8 mouse cellular contexts compared by ENCODE assay signal in genomic region chr11:55240556-55240955, GRCm38 (mm10). TPM values are rescaled to one million over a fixed set of nuclear protein-coding genes. Genes with fewer than 3 reads are reported as not detected.
DNase-seq lines count a peak whose midpoint lies in the region; ATAC-seq and TF ChIP-seq lines count a peak whose summit lies in the region.

No protein-coding gene starts in this region.

- ATAC-seq in embryonic facial prominence, embryonic 11.5 days (replicated peaks; ENCODE audit: insufficient number of reproducible peaks, low FRiP score, low TSS enrichment, low read depth) = no peak
- peak; percentile 91 for ATAC-seq in megakaryocyte-erythroid progenitor cell, adult 5-6 weeks (replicated peaks; ENCODE audit: low FRiP score, low TSS enrichment, poor library complexity, severe bottlenecking)

- no peaks in the 10 kb centered on the region for H3K9me3 ChIP-seq in heart, embryonic 10.5 days
- no peaks in the 10 kb centered on the region for H3K9me3 ChIP-seq in embryonic facial prominence, embryonic 11.5 days (replicated peaks; ENCODE audit: control insufficient read depth, low read length)

- 51% methylated on average over 7 of the region's 7 CpGs for WGBS in heart, adult 2 months
- 60% methylated on average over 7 of the region's 7 CpGs for WGBS in heart, embryonic 10.5 days
- WGBS in embryonic facial prominence, embryonic 11.5 days = 69% methylated on average over 7 of the region's 7 CpGs

- H3K4me3 ChIP-seq in heart, adult 2 months = no peak overlapping the region
- no peak overlapping the region for H3K4me3 ChIP-seq in heart, embryonic 10.5 days
- H3K4me3 ChIP-seq in embryonic facial prominence, embryonic 11.5 days (ENCODE audit: low read depth, low read length) = no peak overlapping the region

- no peak overlapping the region for H3K4me2 ChIP-seq in embryonic facial prominence, embryonic 11.5 days (ENCODE audit: low read depth, low read length)

- DNase-seq in heart, adult 2 months = peak; percentile 65
- DNase-seq in heart, embryonic 10.5 days (ENCODE audit: low spot score) = no peak
- DNase-seq in adrenal gland, postnatal 36 days = peak; percentile 69 to 71
- DNase-seq in embryonic facial prominence, embryonic 11.5 days (ENCODE audit: low spot score) = peak; percentile 76
- DNase-seq in hindlimb bud, embryonic 11.5 days (ENCODE audit: extremely low spot score, low read depth, low spot score) = peak; percentile 47
- DNase-seq in left cerebral cortex, adult 18-20 months (ENCODE audit: low spot score in 2 of 2) = peak; percentile 77 to 78
- peak; percentile 58 to 72 for DNase-seq in spleen, postnatal 4 days (ENCODE audit: low spot score in 2 of 2)

- TF ChIP-seq CTCF in heart, adult 2 months (IDR thresholded peaks at IDR 0.05) = peak; percentile 82

- H3K4me1 ChIP-seq in heart, adult 2 months (ENCODE audit: control insufficient read depth, insufficient read depth, low read length) = no peaks in the 10 kb centered on the region; the same call in 1 of the 2 replicates
- no peaks in the 10 kb centered on the region for H3K4me1 ChIP-seq in heart, embryonic 10.5 days
- H3K4me1 ChIP-seq in embryonic facial prominence, embryonic 11.5 days (ENCODE audit: control insufficient read depth, insufficient read depth, low read length) = no peaks in the 10 kb centered on the region

- no peaks in the 10 kb centered on the region for H3K27me3 ChIP-seq in heart, adult 2 months (ENCODE audit: control insufficient read depth, insufficient read depth, low read length)
- H3K27me3 ChIP-seq in heart, embryonic 10.5 days (ENCODE audit: insufficient read depth, poor library complexity, severe bottlenecking) = no peaks in the 10 kb centered on the region
- H3K27me3 ChIP-seq in embryonic facial prominence, embryonic 11.5 days (ENCODE audit: control insufficient read depth, insufficient read depth, low read length) = no peaks in the 10 kb centered on the region

- no peaks in the 10 kb centered on the region for H3K36me3 ChIP-seq in heart, adult 2 months (ENCODE audit: control insufficient read depth, insufficient read depth, low read length)
- no peaks in the 10 kb centered on the region for H3K36me3 ChIP-seq in heart, embryonic 10.5 days
- no peaks in the 10 kb centered on the region for H3K36me3 ChIP-seq in embryonic facial prominence, embryonic 11.5 days (replicated peaks; ENCODE audit: control insufficient read depth, insufficient read depth, low read depth, low read length)

- H3K79me2 ChIP-seq in heart, adult 2 months (replicated peaks; ENCODE audit: control insufficient read depth, insufficient read depth, low read length) = no peaks in the 10 kb centered on the region

- 0 out of 2 replicates have a peak, but pooled peaks have one; percentile 40 for TF ChIP-seq EP300 in heart, adult 2 months (IDR thresholded peaks at IDR 0.05; ENCODE audit: insufficient read depth, low read depth, low read length)

- no peak overlapping the region for H3K9ac ChIP-seq in heart, adult 2 months (ENCODE audit: low read depth, low read length)
- H3K9ac ChIP-seq in embryonic facial prominence, embryonic 11.5 days (replicated peaks; ENCODE audit: low read length) = no peak overlapping the region

- no peak overlapping the region for H3K27ac ChIP-seq in heart, adult 2 months
- H3K27ac ChIP-seq in heart, embryonic 10.5 days = no peak overlapping the region
- no peak overlapping the region for H3K27ac ChIP-seq in embryonic facial prominence, embryonic 11.5 days (replicated peaks; ENCODE audit: low read depth, low read length)

- intact Hi-C loops in heart, adult 2 months (cut with DNase I) = loop anchor here (5.0 kb wide), 1 partner anchor 147 kb away; no protein-coding TSS in a partner anchor

- TF ChIP-seq POLR2A in heart, adult 2 months (IDR thresholded peaks at IDR 0.05; ENCODE audit: insufficient read depth, low read depth, low read length) = no peak

RNA-seq across cellular contexts. Expression of gene Slc36a1, which starts 36.4 kb away (rescaled TPM):
- 10 to 100 TPM; 11.4 to 13.2 TPM for total RNA-seq in heart, adult 2 months (2021)
- 11.4 and 11.9 TPM in 2 replicates for polyA plus RNA-seq in heart, adult 2 months (2012; rRNA removed)
- 1.3 TPM in 2 replicates for polyA plus RNA-seq in heart, embryonic 10.5 days (2016; fragmentation: Nextera tagmentation; extraction: Ambion mirVana)
- 10 to 100 TPM; 14.5 to 18.4 TPM for total RNA-seq in adrenal gland, postnatal 36 days (2021)
- polyA plus RNA-seq in embryonic facial prominence, embryonic 11.5 days (2014; fragmentation: Nextera tagmentation; extraction: Ambion mirVana) = 1.6 and 1.9 TPM in 2 replicates
- 10 to 100 TPM; 75.5 to 82.1 TPM for total RNA-seq in left cerebral cortex, adult 18-20 months (2021)
- 6.9 and 9.1 TPM in 2 replicates for total RNA-seq in megakaryocyte-erythroid progenitor cell, adult 5-6 weeks (2014; fragmentation: Nextera tagmentation)
- total RNA-seq in megakaryocyte-erythroid progenitor cell, adult 5-6 weeks (2017) = 3.0 and 8.3 TPM in 2 replicates

RNA-seq across cellular contexts. Expression of gene Slc36a2, which starts 55.7 kb away (rescaled TPM):
- 10 to 100 TPM; 10.6 to 12.1 TPM for total RNA-seq in heart, adult 2 months (2021)
- 70.1 and 80.6 TPM in 2 replicates for polyA plus RNA-seq in heart, adult 2 months (2012; rRNA removed)
- 2.2 and 2.8 TPM in 2 replicates for polyA plus RNA-seq in heart, embryonic 10.5 days (2016; fragmentation: Nextera tagmentation; extraction: Ambion mirVana)
- 10 to 100 TPM; 89.2 to 97.0 TPM for total RNA-seq in adrenal gland, postnatal 36 days (2021)
- 0.11 and 0.38 TPM in 2 replicates for polyA plus RNA-seq in embryonic facial prominence, embryonic 11.5 days (2014; fragmentation: Nextera tagmentation; extraction: Ambion mirVana)
- under 1 TPM in 1 of 2 experiments, not detected in 1; 0.35 TPM for total RNA-seq in left cerebral cortex, adult 18-20 months (2021)
- total RNA-seq in megakaryocyte-erythroid progenitor cell, adult 5-6 weeks (2014; fragmentation: Nextera tagmentation) = not detected in 2 replicates
- not detected in 2 replicates for total RNA-seq in megakaryocyte-erythroid progenitor cell, adult 5-6 weeks (2017)

Comparison
In these comparisons a context has a peak if more than half of its experiments do, and no peak if none do; other contexts are left out.
1. RNA of gene Slc36a2, which starts 55.7 kb away (total RNA-seq): 89.2 to 97.0 TPM in adrenal gland, postnatal 36 days and 10.6 to 12.1 TPM in heart, adult 2 months; 0.35 TPM in left cerebral cortex, adult 18-20 months and not detected in megakaryocyte-erythroid progenitor cell, adult 5-6 weeks; every median in the first group is over 4 times any median in the second.